Mouse (Mus musculus) layer of hippocampus, postnatal 10 days (tissue): ENCODE results near the gene Lsamp. TPM values are rescaled to one million over a fixed set of nuclear protein-coding genes. Genes with fewer than 3 reads are reported as not detected.
A peak's percentile ranks its signal among the peaks of the same experiment; 100 is the strongest.

Experiments used
- DNase-seq, 2 experiments: peaks; one replicate each; pipeline ENCODE4 v3.0.0; 2021; ENCODE audit warnings: low spot score in 2 of 2
- total RNA-seq, 2 experiments: library from RNA; stranded (reverse); gene quantifications; 2 replicates each; pipeline ENCODE4 v1.2.3; 2021

The Lsamp gene
- total RNA-seq, 2 experiments from 2014 or later = 527 to 565 TPM

- DNase-seq = no peak
Observed at GRCm38 (mm10) chr16:40930596-40930995, 946.4 kb downstream of the Lsamp start.

DNA sequence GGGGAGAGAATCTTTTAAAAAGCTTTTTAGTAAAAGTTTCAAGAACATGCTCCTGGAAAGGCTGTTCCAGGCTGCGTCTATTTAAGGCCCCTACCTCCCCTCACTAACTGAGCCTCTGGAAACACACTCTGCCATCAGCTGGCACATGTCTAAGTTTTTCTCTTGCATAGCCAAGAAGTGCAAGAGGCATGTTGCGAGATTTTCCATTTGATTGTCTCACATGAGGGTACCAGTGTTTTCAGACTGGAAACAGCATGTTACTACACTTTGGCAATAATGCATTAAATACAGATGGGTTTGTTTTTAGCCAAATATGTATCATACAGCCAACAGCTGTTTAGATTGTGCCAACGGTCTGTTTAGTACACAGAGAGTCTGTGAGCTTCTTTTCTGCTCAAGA is 958.1 kb downstream of the Lsamp start:
- no peak for DNase-seq

GRCm38 (mm10) chr16:40945834-40946233 is 961.7 kb downstream of the Lsamp start:
- DNase-seq = no peak

- no peak for DNase-seq
Observed at GRCm38 (mm10) chr16:40948013-40948412, 963.9 kb downstream of the Lsamp start.

GRCm38 (mm10) chr16:40959211-40959610 is 975.0 kb downstream of the Lsamp start:
- no peak for DNase-seq

GRCm38 (mm10) chr16:40960586-40960985 is 976.4 kb downstream of the Lsamp start:
- DNase-seq = no peak

GRCm38 (mm10) chr16:40968088-40968860 is 984.1 kb downstream of the Lsamp start:
- DNase-seq = peak; percentile 86 to 91

GRCm38 (mm10) chr16:40971382-40971781 is 987.2 kb downstream of the Lsamp start:
- no peak for DNase-seq

- no peak for DNase-seq
Observed at GRCm38 (mm10) chr16:40974084-40974483, 989.9 kb downstream of the Lsamp start.

DNA sequence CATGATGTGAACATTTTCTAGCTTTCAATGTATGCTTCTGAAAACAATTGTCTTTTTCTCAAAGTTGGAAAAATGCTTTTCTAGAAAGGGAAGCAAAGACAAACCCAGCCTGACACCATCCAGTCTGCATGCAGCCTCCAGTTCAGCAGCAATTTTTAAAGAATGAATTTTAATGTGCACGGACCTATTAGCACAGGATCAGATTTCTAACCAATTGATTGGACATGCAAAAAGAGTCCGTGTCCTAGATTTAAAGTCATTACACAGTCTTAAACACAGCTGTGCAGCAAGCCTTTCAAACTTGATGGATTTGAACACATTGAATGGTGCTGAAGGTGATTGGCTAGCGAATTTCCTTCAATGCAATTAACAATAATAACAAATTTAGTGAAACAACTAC is 998.9 kb downstream of the Lsamp start:
- no peak for DNase-seq

DNA sequence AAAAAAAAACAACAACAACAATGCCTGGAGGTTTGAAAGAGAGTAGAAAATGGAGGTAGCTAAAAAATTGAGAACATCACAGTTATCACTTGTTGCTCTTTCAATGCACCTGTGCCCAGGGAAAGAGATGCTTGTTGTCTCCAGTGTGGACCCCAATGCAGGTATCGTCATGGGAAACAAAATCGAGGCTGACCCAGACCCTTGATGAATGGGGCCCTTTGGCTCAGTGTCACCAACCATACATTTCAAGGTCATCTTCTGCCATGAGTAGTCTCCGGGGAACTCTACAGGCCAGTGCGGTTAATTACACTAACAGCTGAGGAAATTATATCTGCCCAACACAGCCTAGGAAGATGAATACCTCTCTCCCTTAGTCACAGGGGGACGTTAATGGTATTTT is 1023.4 kb downstream of the Lsamp start:
- no peak for DNase-seq

DNA sequence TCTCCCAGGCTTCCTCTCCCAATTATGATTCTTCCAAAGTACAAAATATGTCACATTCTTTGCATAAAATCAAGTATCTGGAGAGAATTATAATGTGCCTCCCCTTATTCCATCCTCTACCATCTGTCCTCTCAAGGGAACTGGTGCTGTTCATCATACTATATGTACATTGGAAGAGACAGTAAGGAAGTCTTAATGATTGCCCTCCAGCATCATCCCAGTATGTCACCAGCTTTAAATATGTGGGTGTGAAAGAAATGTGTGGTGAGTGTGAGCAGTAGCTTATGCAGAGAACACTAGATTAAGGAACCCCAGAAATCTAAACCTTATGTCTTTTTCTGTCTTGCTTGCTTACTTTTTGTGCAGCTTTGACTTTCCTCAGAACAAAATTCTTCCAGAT is 1050.6 kb downstream of the Lsamp start:
- no peak for DNase-seq

DNA sequence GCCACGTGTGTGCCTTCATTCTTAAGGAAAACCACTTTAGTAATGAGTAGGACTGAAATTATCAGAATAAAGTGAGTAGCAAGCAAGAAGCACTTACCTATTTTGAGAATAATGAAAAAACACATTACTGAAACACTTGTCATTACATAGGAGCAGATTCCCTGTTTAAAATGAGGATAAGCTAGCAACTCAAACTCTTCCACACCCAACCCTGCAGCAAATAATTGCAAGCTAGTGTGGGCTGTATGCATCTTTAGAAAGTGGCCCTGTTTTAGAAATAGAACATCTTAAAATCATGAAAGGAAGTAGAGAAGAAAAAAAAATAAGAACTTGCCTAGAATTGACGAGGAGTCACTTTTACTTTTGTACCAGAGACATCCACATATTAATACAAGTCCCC is 1057.5 kb downstream of the Lsamp start:
- DNase-seq = no peak

GRCm38 (mm10) chr16:41063270-41063857 is 1079.2 kb downstream of the Lsamp start:
- no peak for DNase-seq

DNA sequence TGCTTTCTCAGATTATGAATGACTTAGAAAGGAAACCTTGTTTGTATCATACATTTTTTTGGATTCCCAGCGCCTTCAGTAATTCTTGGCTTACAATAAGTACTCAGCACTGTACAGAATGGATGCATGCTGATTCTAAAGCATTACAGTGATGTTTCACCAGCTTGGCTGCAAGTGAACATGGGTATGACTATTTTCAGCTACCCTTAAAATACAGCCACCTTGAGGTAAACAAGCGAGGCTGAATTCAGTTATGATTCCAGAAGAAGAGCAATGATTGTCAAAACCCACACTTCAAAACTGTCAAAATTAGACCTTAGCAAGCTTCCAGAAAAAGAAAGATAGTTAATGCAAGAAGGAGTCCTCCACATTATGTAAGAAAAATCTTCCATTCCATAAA is 1089.3 kb downstream of the Lsamp start:
- no peak for DNase-seq

- no peak for DNase-seq
Observed at GRCm38 (mm10) chr16:41088648-41089047, 1104.5 kb downstream of the Lsamp start.

DNA sequence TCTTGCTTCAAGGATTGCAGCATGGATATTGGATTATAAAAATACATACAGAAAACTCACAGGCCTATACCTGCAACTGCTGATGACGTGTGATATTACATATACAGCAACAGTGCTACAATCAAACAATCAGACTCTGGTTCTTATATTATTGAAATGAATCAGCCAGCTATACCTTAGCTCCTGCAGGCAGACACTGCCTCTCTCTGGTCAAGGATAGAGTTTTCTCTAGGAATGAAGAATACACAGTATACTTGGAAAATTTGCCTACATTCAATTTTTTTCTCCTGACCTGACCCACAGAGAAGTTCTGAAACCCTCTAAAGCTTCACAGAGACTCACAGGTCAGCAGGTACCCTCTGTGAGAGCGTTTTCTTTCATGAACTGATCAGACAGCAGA is 1105.9 kb downstream of the Lsamp start:
- DNase-seq = no peak

DNA sequence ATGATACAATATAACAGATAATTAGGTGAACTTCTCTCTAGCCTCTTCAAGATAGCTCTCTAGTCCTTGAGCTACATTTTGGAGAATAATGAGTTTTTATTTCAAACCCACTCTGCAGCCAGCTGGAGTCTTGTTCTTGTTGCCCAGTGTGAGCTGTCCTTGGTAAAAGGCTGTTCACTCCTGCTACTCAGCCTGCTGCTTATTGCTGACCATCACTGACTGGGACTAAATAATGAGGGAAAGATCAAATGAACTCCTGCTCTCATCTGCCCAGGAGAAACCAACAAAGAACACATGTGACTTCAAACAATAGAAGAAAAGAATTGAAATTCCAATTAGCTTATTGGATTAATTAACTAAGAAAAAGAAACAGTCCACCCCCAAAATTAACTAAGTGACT is 1107.1 kb downstream of the Lsamp start:
- DNase-seq = no peak

DNA sequence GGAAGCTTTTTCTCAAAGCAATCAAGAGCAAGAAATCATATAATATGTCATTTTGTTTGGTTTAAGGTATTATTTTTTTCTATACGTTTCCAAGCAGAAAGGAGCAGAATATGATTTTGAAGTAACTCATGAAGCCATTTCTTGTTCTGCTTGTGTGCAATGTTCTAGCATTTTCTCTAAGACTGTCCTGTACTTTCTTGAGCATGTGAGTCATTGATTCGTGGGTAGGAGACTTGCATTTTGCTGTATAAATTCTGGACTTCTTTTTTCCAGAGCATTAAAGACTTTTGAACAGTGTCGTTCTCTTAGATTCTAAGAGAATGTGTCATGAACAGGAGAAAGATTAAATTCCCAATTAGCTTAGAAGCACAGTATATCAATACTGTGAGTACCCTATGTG is 1118.6 kb downstream of the Lsamp start:
- DNase-seq = no peak

DNA sequence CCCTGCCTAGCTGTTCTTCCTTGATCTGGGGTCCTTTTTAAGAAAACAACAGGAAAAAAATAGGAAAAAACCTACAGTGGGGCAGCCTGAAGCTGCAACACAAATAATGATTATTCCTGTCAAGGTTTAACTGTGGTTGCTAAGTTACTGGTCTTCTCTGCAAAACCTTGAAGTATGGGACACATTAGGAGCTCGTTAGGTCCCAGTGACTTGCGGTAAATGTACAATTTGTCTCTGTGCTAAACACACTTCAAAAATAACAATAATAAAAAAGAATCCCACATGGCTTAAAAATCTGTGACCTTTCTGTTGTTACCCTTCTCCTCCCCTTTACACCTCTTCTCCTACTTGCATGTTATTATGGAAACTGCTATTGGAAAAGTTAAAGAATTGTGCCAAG is 1140.2 kb downstream of the Lsamp start:
- no peak for DNase-seq

GRCm38 (mm10) chr16:41125051-41125450 is 1140.9 kb downstream of the Lsamp start:
- DNase-seq = no peak

DNA sequence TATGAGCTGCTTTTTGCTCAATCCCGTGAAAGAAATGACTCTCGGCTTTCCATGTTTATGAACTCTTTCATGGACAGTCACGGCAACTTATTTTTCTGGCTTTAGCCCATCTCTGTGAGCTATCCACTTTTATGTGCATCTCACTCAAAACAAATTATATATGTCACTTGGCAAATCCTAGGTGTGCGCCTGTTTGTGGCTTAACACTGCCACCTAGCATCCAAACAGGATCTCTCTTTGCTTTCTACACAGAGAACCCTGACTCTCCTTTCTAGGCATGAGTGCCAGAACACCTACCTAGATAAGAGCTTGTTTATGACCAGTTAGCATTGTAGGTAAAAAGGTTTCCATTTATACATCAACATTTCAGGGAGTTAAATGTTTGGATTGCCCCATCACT is 1146.9 kb downstream of the Lsamp start:
- peak in 1 of 2 experiments; percentile 24 for DNase-seq

DNA sequence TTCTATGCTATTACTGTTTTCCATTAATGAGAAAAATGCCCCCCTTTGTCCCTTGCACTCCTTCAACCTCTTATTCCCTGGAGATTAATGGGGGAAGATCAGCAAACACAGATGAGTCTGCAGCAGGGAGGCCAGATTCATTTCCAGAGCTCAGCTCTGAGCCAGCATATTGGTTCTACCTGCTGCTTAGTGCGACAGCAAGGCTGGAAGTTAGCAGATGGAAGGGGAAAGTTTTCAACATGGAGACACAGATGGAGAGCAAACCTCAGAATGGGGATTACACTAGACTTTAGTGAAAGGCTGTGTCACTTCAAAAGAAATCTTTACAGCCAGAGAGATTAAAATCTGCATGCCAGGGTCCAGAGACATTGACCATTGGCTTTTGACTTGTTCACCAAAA is 1188.7 kb downstream of the Lsamp start:
- DNase-seq = peak; percentile 15 to 22
